8 mouse cellular contexts compared by ENCODE assay signal in the genomic region with DNA sequence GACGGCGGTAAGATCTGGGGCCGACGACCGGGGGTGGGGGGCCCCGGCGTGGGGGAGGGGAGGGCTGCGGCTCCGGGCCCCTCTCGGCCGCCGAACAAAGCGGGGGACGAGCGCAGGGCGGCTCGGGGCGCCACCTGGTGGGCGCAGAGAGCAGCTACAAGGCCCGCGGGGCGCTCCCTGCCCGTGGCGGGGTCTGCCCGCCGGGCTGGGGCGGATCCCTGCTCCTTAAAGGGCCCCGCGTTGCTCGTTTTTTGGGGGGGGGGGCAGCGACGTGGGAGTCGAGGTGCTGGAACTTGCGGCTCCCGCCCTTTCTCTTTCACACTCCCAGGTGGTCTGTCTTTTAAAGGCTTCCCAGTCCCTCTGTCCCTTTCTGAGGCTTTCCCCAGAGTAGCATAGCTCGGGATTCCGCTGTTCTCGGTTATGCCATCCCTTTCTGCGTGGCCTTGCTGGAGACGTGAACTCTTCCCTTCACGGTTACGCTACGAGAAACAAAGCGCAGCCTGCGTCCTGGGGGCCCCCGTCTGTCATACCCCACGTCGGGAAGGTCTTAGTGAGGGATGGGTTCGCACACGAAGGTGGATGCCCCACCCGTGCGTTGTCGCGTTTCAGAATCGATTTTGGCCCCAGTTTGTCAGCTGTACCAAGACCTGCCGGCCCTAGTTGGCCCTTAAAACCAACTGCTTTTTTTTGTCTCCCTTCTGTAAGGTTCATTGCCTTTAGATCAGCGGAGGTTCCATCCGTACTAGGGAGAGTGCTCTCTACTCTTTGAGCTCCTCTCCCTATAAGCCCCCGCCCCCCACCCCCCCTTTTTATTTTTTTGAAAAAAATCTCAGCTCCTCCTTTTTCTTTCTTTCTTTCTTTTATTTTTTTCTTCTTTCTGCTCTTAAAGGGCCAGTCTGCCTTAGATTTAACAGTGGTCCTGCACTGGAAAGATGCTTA. TPM values are rescaled to one million over a fixed set of nuclear protein-coding genes. Genes with fewer than 3 reads are reported as not detected.
DNase-seq lines count a peak whose midpoint lies in the region; ATAC-seq lines count a peak whose summit lies in the region.

No protein-coding gene starts in this region.

- peak overlapping the region; percentile 93 for H3K27ac ChIP-seq in intestine, embryonic 15.5 days
- peak overlapping the region; percentile 95 for H3K27ac ChIP-seq in limb, embryonic 15.5 days
- H3K27ac ChIP-seq in midbrain, embryonic 15.5 days: peak overlapping the region; percentile 99

- peak; percentile 82 for ATAC-seq in intestine, embryonic 15.5 days
- ATAC-seq in limb, embryonic 15.5 days (ENCODE audit: insufficient number of reproducible peaks, low FRiP score, low TSS enrichment, low read depth): peak; percentile 77
- peak; percentile 70 for ATAC-seq in midbrain, embryonic 15.5 days (replicated peaks)

- peak; percentile 74 for DNase-seq in layer of hippocampus, adult 11-12 months (ENCODE audit: low spot score)
- DNase-seq in layer of hippocampus, adult 9-10 months (ENCODE audit: low spot score): no peak
- DNase-seq in embryo, embryonic 11 days: peak; percentile 92
- DNase-seq in gastrocnemius, postnatal 4 days (ENCODE audit: low spot score in 2 of 2): peak; percentile 78 to 86
- DNase-seq in spleen, adult 18-20 months: peak; percentile 56 to 76

- peak overlapping the region; percentile 86 for H3K4me3 ChIP-seq in intestine, embryonic 15.5 days (replicated peaks)
- H3K4me3 ChIP-seq in limb, embryonic 15.5 days: peak overlapping the region; percentile 86
- peak overlapping the region; percentile 83 for H3K4me3 ChIP-seq in midbrain, embryonic 15.5 days

- H3K4me2 ChIP-seq in intestine, embryonic 15.5 days (replicated peaks): peak overlapping the region; percentile 88
- H3K4me2 ChIP-seq in limb, embryonic 15.5 days: peak overlapping the region; percentile 75
- peak overlapping the region; percentile 72 for H3K4me2 ChIP-seq in midbrain, embryonic 15.5 days

- peaks cover 50% of the 10 kb centered on the region for H3K4me1 ChIP-seq in intestine, embryonic 15.5 days (replicated peaks)
- H3K4me1 ChIP-seq in limb, embryonic 15.5 days: peaks cover 57% of the 10 kb centered on the region
- H3K4me1 ChIP-seq in midbrain, embryonic 15.5 days: peaks cover 55% of the 10 kb centered on the region

- H3K36me3 ChIP-seq in intestine, embryonic 15.5 days: peaks cover 23% of the 10 kb centered on the region
- H3K36me3 ChIP-seq in limb, embryonic 15.5 days: peaks cover 25% of the 10 kb centered on the region
- no peaks in the 10 kb centered on the region for H3K36me3 ChIP-seq in midbrain, embryonic 15.5 days (replicated peaks)

- H3K9ac ChIP-seq in intestine, embryonic 15.5 days: peak overlapping the region; percentile 84
- peak overlapping the region; percentile 98 for H3K9ac ChIP-seq in limb, embryonic 15.5 days
- peak overlapping the region; percentile 89 for H3K9ac ChIP-seq in midbrain, embryonic 15.5 days

- H3K27me3 ChIP-seq in intestine, embryonic 15.5 days (replicated peaks): no peaks in the 10 kb centered on the region
- H3K27me3 ChIP-seq in limb, embryonic 15.5 days: no peaks in the 10 kb centered on the region
- H3K27me3 ChIP-seq in midbrain, embryonic 15.5 days (replicated peaks): no peaks in the 10 kb centered on the region

- WGBS in intestine, embryonic 15.5 days: 1% methylated on average over 55 of the region's 59 CpGs
- WGBS in limb, embryonic 15.5 days: under 1% methylated on average over 44 of the region's 59 CpGs
- WGBS in midbrain, embryonic 15.5 days: under 1% methylated on average over 52 of the region's 59 CpGs

- H3K9me3 ChIP-seq in intestine, embryonic 15.5 days: no peaks in the 10 kb centered on the region
- no peaks in the 10 kb centered on the region for H3K9me3 ChIP-seq in limb, embryonic 15.5 days
- H3K9me3 ChIP-seq in midbrain, embryonic 15.5 days: no peaks in the 10 kb centered on the region

RNA-seq across cellular contexts. Expression of a gene that starts 0.8 kb away (rescaled TPM):
- total RNA-seq in gastrocnemius, postnatal 4 days (2021): 10 to 100 TPM; 34.4 to 34.7 TPM
- polyA plus RNA-seq in intestine, embryonic 15.5 days (2015; fragmentation: Nextera tagmentation; extraction: Ambion mirVana): 5.2 and 5.3 TPM in 2 replicates
- polyA plus RNA-seq in limb, embryonic 15.5 days (2015; fragmentation: Nextera tagmentation; extraction: Ambion mirVana): 6.4 and 7.8 TPM in 2 replicates
- polyA plus RNA-seq in midbrain, embryonic 15.5 days (2015; fragmentation: Nextera tagmentation; extraction: Ambion mirVana): 15.9 and 16.0 TPM in 2 replicates

RNA-seq across cellular contexts. Expression of a gene that starts 35.4 kb away (rescaled TPM):
- total RNA-seq in gastrocnemius, postnatal 4 days (2021): 10 to 100 TPM; 18.2 to 20.1 TPM
- polyA plus RNA-seq in intestine, embryonic 15.5 days (2015; fragmentation: Nextera tagmentation; extraction: Ambion mirVana): 20.4 and 20.5 TPM in 2 replicates
- polyA plus RNA-seq in limb, embryonic 15.5 days (2015; fragmentation: Nextera tagmentation; extraction: Ambion mirVana): 24.8 and 26.0 TPM in 2 replicates
- 35.6 and 40.3 TPM in 2 replicates for polyA plus RNA-seq in midbrain, embryonic 15.5 days (2015; fragmentation: Nextera tagmentation; extraction: Ambion mirVana)
